Mouse (Mus musculus) ZHBTc4 (cell line): ENCODE measurements around the gene Smcp.

Experiments used
- DNase-seq: peaks from one replicate; pipeline ENCODE4 v3.0.0-alpha.2; 2011; ENCODE audit warnings: low read depth, low spot score

Gene Smcp

DNA sequence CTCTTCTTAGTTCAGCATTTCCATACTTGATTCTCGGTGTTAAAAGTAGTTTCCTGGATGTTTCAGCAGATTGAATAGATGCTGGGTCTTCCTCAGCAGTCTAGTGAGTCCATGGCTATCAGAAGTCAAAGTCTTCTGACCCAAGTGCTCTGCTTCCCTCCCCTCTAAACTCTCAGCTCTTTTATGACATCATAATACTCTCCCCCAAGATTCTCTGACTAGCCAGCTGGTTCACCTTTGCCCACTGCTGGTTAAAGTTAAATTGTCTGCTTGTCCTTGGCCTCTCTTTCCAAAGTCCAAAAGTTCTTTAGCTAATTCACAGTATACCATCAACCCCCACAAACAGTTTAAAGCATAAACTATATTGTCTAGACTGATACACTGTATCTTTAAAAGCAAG lies at the start of gene Smcp:
Gene Smcp, minus strand, starts transcription at position 140 of the 400 bp plus-strand sequence.
- no peak for DNase-seq

DNA sequence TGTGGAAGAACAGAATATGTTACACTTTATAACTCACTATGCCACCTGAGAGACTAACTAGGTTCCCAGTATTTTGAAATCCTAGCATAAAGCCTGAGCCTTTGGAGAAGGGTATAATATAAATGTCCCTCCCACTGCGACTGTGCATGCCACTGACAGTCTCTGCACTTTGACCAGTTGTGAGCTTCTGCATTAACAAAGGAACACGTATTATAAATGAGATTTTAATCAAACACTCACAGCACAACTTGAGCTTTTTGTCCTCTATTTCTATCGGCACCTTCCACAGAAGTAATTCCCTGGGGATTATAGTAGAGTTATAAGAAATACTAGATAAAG lies 49.8 kb upstream of the Smcp start:
- no peak for DNase-seq

DNA sequence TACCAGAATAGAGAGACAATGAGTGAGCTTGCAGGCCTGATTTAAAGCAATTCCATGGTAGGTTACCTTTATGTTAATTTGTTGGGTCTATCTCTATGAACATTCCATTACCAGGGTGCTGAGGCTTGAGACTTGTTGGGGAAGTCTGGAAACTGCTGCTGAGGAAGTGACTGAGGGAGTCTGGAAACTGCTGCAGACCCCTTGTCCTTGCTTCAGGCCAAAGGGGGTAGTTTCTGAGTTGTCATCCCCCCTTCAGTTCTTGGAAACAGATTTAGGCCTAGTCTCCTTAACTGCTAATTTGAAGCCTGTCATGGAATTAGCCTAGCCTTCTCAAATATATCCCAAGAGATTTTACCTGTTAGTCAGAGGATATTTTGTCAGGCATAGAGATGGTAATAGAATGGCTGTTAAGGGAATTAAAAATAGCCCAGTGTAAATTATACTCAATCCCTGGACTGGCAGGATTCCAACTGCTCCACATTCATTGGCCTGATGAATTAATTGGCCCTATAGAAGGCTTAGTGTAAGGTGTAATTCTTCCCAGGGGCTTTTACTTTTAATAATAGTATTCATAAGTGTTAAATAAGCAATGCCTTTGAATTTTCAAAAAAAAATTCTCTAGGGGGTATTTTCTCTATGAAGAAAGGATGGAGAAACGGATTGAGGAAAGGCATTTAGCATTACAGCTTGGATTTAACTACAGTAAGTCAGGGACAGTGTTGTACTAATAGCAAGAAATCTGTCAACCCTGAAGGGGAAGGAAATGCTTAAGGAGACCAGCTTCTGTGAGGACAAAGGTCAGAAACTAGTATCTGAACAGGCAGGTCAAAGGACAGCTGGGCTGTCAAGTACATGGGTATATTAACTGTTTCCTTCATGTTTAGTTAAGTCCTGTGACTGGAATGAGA lies 49.2 kb upstream of the Smcp start:
- no peak for DNase-seq

DNA sequence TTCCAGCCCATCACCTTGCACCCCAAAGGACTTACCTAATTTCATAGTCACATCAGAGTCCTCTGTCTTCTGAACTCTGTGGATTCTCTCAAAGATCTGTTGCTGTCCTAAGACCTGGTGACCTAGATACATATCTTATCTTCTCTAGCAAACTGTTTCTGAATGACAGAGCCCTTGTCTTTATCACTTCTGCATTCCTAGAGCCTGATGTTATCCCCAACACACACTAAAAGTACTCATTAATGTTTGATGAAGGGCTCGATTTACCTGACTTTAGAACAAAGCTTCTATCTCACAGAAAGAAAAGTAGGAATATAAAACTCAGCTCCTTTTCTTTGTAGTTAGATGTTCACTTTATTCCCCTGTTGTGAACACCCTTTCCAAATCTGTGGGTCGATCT lies 32.8 kb upstream of the Smcp start, which contains the start of gene Lce6a:
Gene Lce6a, minus strand, starts transcription at position 101 of the 400 bp plus-strand sequence.
- no peak for DNase-seq

DNA sequence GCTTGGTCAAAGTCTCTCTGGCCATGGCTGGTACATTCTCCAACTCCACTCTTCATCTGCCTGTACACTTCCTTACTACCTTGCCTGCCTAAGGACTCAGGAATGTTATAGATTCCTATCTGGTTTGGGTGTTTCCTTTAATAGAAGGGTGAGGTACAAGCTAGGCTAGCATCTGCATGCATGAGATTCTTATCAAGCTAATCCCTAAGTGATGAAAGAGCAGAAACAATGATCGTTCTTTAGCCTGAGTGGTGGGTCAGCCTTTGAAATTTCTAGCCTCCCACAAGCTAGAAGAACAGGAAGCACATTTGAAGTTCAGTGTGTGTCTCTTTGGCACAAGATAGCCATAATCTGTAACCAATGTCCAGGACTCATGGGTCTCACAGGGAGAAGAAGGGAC lies 21.0 kb upstream of the Smcp start:
- DNase-seq: no peak

DNA sequence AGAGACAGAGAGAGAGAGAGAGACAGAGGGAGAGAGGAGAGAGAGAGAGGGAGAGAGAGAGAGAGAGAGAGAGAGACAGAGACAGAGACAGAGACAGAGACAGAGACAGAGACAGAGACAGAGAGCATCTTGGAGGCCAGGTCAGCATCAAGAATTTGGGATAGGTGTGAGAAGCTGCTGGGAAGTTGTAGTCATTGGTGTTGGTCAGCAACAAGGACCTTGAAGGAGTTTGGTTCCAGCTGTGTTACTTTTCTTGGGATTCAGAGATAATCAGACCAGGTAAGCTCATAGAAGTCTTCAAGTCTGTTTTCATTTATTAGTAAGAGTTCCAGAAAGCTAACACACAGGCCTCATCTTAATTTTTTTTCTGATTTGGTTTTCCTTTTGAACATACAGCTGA lies 18.6 kb upstream of the Smcp start, which contains the start of gene 2210017I01Rik:
Gene 2210017I01Rik, minus strand, starts transcription at position 101 of the 400 bp plus-strand sequence.
- no peak for DNase-seq

DNA sequence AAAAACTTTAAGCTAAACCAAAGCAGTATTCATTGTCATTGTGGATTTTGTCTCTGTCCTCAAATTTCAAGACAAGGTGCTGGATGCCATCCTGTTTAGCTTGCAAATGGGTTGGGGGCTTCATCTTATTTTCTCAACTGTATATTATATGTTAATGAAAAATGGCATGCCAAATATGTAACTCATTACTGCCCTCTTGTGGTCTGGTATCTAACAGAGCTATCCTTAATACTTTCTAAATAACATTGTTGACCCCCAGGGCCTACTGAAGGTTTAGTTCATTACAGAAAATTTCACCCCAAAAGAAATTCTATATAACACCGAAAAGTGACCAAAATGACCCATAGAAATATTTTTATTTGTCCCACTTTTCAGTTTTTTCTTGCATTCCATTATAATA lies 13.4 kb upstream of the Smcp start:
- peak; percentile 24 for DNase-seq

DNA sequence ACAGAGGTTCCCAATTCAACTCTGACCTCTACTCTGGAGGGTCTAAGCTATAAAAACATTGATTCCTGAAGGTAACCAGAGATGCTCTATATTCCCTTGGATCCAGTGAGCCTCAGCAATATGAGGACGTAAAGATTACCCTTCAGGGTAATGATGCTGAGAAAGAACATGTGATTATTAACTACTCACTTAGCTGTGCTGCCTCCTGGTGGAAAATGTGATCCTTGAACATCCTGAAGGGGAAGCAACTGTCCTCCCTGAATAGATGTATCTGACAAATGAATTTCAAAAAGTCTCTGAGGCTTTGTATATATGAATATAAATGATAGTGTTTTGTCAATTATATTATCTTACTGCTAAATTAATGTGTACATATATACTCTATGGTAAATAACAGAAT lies 11.7 kb upstream of the Smcp start:
- DNase-seq: peak; percentile 11

DNA sequence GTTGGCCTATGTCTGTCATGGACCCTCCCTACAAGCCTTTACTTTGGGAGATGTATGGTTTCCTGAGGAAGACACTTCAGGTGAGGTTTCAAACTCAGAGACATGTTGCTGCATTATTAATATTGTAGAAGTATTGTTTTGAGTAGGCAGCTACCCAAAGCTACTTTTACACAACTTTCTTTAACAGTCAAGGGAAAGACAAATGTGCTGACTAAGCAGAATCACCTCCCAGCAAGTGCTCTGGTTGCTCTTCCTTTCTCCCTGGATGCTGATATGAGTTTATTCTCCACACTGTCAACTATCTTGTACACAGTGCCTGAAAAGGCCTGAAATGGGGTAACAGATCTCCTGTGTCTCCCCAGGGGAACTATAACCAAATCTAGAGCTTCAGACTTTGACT lies 11.2 kb upstream of the Smcp start:
- no peak for DNase-seq

DNA sequence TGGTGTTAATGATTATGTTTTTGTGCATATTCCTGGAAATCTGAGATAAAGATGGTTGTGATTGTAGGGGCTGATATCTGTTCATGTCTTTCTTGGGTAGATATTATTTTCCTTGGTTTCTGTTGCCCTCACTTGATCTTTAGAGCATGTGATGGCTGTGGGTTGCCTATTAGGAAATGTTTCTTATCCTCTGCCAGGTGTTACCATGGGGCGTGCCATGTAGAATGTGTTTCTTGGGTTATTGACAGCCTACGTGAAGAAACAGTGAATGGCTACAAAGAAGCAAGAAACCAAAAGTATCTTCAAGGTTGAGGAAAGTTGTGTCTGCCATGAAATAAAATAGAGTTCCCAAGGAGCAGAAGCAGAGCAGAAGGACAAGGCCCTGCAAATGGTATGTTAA lies 9.6 kb upstream of the Smcp start:
- no peak for DNase-seq

DNA sequence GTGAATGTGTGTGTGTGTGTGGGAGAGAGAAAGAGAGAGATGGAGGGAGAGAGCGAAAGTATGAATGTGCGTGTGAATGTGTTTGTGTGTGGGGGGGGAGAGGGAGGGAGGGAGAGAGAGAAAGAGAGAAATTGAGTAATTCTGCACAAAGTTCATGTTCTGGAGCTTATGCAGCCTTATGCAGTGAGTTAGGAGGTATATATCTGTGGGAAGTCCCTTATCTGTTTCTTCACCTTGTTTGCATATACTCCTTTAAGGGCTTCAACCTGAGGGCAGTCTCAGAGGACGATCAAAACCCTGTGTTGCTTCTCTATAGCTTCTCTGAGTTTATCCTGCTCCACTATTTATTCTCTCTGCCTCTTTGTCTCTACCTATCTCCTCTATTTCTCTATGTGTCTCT lies 1.6 kb downstream of the Smcp start:
- no peak for DNase-seq

DNA sequence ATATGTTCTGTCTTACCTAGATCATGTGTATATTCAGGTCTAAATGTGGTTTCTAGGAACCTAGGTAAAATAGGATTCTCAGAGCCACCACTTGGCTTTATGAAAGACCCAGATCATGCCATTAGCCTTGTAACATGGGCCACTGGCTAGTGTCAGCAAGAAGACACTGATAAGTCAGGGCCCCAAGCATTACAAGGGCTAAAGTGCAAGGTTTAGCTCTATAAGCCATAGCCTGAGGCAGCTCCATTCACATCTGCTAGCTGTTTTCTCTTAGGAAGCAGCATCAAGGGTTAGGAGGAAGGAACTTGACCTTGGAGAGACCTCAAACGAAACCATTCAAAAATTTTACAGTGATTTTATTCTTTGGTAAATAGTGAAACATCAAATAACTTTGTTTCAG lies 3.7 kb downstream of the Smcp start:
- no peak for DNase-seq

DNA sequence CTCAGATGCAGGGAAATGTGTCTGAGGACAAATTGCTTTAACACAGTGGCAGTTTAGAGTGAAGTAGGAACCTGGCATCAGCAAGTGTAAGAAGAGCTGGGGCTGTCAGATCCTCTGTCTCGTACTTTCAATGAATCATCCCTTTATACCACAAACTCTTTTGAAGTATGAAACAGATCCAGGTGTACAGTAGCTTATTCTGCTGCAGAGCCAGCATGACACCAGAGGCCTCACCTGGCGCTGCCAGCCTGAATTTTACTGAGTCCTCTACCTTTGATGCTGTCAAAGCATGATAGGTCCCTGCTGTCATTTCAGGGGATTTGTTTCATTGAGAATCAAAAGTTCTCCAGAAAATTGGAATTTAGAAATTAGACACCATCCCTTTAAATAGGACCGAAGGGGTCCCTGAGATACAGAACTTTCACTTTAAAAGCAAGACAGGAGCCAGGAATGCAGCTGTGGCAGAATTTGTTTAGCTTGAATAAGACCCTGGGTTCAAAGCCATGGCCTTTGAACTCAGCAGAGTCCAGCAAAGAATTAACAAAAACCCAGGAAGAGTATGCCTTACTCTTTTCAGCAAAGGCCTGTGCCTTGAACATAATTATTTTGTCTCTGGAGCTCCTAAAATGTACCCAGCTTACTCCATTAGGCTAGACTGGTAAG lies 5.5 kb downstream of the Smcp start:
- no peak for DNase-seq

DNA sequence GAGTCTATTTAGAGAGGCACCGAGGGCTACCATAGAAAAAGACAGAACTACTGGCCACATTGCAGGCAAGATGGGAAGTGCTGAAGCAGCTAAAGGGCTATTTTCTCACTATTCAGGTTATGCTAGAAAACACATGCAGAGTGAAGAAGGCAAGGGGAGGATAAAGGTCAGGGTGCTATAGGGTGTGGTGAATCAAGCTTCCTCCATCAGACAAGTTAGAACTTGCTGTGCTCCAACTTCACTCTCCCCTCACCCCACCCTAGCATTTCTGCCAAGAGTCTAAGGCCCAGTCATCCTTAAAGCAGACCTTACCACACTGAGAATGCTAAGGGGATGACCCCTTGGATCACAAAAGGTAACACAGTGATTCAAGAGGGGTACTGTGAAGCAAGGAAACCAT lies 9.3 kb downstream of the Smcp start:
- DNase-seq: no peak

DNA sequence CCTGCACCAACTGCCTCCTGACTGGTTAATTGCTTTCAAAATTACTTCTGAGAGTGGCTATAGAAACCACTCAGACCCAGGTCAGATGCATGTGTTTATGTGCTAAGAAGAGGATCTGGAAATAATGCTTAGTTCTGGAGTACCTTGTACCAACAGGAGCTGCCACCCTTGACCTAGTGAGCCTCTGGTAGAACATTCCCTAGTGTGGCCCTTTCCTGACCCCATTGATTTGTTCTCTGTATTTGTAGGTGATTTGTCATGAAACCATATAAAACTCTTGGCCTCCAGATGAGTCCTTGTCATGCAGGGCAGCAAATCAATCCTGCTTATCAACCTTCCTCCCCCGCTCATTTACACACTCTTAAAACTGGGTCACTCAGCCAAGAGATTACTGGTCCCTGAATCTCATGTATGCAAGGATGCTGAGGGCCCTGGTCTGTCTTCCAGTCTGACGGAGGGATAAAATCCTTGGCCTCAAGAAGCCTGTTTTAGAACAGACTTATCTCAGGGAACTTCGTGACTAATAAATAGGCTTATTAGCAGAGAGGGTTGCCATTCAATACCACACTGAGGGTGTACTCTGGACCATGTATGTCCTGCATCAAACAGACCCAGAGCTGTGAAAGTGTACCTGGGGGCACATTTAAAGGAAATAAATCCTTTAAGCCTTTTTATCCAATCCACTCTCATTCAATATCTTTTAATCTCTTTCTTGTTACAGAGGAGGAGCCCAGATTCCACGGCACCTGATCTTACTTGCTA lies 10.0 kb downstream of the Smcp start:
- DNase-seq: no peak

DNA sequence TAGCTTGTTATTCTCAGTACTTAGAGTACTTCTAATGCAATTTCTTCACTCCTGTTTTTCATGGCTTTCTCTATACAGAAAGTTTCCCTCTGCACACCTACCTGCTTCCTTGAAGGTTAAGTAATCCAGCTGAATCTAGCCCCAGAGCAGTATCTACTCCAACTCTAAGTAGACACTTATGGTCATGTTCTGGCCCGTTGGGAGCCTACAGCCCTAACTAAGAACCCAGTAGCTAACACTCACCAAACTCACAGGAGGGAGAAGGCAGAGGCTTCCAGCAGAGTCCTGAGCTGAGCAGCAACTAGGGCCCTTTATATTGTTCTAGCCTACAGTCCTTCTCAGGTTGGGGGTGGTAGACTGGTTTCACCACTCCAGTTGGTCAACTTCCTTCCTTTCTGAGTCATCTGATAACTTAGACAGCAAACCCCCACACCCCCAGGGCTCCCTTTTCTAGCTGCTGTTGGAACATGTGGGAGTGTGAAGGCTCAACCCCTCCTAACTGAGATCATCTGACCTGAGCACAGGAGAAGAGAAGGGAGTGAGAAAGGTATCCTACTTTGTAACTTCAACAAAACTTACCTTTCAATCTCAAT lies 15.3 kb downstream of the Smcp start, which contains the start of gene Ivl:
Gene Ivl, minus strand, starts transcription at position 287 of the 593 bp plus-strand sequence.
- no peak for DNase-seq

DNA sequence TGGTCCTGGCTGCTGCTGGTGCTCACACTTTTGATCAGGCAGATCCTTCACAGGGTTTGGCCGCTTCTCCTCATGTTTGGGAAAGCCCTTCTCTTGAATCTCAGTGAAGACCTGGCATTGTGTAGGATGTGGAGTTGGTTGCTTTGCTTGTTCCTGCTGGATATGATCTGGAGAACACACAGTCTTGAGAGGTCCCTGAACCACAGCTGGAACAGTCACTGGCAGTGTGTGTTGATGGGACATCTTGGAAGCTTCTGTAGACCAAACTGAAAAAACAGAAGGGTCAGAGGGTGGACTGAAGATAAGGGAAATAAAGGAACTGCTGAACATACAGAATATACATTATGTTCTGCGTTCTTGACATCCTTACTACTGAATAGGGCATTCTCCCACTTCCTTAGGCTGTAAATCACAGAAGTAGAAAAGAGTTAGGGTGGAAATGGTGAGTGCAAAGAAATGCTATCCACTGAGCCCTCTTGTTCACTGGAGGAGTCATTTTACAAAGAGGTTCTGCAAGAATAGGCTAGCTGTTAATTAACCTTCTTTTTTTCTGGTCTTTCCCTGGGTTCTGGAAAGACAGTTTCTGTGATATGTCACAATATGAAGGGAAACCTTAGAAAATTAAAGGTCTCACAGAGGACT lies 16.2 kb downstream of the Smcp start:
- DNase-seq: no peak

DNA sequence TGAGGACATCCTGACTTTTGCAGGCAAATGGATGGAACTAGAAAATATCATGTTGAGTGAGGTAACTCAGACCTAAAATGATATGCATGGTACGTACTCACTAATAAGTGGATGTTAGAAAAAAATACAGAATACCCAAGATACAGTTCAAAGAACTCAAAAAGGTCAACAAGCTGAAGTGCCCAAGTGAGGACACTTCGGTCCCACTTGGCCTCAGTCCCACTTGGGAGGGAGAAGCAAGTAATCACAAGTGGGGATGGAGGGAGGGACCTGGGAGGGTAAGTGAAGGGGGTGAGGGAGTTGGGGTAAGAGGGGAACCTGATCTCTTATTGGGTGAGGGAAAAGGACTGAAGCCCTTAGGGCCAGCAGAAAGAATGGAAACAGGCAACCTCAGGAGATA lies 20.0 kb downstream of the Smcp start:
- DNase-seq: no peak

DNA sequence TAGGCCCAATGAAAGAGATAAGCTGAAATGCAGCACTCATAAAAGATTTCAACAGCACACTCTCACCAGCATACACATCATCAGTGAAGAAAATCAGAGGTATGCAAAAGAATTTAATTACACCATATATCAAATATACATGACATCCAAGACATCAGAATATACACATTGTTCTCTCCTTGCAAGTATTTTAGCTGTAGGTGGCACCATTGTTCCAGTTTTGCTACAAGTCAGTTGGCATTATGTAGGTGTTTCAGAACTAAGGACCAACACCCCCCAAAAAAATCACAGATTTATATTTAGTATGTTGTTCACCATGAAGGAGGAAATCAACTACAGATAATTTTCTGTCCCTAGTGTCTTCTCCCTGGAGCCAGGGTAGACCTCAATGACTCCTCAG lies 23.4 kb downstream of the Smcp start:
- no peak for DNase-seq

DNA sequence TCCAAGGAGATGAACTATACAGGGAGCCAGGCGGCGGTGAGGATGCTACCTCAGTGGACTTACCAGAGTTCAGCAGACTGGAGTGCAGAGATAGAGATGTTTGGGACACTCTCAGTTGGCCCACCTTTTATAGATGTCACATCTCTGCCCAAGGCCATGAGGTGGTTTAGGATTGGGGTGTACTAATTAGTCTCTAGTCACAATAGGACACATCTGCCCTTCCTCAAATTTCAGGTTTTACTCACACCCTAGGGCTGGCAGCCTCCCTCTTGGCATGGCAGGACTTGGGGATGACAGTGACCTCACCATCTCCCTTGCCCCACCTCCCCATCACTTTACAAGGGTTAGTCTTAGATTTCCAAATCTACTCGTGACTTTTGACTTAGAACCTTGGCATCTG lies 54.4 kb downstream of the Smcp start, which contains the start of gene 2310046K23Rik:
Gene 2310046K23Rik, minus strand, starts transcription at position 101 of the 400 bp plus-strand sequence.
- DNase-seq: no peak
